Mouse (Mus musculus) CD4-positive, CD25-positive, alpha-beta regulatory T cell, adult 4 months (primary cell): ENCODE results near the gene Rps23. TPM values are rescaled to one million over a fixed set of nuclear protein-coding genes. Genes with fewer than 3 reads are reported as not detected.
"Not testable (repeated sequence)": the region's sequence is repeated elsewhere in the genome, so short reads cannot be mapped to it uniquely, and the experiment has no call there.

Experiments used
- ATAC-seq: one replicate; pipeline ENCODE4 v1.8.0; 2017
- polyA plus RNA-seq, 2 experiments: library from polyadenylated mRNA; unstranded; fragments of 100-300 nt; shearing (Covaris generic); gene quantifications; one replicate each; pipeline ENCODE4 v1.2.1; 2017

Rps23 gene
- 1,000 to 10,000 TPM; 1,115 to 1,300 TPM for polyA plus RNA-seq

DNA sequence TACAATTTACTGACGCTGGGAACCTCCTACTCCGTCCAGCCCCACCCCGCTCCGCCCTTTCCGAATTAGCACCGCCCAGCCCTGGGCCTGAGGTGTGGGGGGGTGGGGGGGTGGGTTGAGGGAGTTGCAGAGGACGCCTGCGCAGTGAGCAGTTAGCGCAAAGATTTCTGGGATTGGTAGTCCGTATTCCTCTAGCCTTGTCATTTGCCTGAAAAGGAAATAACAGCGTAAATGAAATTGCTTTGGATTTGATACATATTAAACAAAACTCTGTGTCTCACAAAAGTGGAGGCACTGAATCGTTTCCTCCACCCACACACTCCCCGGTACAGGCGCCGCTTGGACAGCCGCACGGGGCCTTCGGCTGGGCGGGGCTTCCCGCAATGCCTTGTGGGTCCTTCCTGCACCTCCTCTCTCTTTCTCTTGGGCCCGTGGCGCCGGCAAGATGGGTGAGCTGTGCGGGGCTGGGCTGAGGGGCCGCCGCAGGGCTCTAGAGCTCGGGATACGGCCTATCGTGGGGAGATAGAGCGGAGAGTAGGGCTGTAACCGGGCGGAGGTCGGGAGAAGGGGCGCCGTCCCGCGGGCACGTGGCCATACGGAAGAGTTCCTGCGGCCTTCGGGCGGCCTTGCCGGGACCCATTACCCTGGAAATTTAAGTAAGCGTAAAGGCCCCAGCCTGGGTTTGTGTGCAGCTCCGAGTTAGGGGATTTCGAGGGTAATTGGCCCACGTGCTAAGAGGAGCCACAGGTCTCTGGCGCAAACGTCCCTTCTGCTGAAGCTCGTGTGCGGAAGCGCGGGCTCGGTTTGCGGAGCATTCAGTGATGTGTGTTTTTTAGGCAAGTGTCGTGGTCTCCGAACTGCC is at the start of gene Rps23:
TSS of gene Rps23 (plus strand) at position 208 of the 862 bp plus-strand sequence.
- ATAC-seq, result peak; percentile 89

DNA sequence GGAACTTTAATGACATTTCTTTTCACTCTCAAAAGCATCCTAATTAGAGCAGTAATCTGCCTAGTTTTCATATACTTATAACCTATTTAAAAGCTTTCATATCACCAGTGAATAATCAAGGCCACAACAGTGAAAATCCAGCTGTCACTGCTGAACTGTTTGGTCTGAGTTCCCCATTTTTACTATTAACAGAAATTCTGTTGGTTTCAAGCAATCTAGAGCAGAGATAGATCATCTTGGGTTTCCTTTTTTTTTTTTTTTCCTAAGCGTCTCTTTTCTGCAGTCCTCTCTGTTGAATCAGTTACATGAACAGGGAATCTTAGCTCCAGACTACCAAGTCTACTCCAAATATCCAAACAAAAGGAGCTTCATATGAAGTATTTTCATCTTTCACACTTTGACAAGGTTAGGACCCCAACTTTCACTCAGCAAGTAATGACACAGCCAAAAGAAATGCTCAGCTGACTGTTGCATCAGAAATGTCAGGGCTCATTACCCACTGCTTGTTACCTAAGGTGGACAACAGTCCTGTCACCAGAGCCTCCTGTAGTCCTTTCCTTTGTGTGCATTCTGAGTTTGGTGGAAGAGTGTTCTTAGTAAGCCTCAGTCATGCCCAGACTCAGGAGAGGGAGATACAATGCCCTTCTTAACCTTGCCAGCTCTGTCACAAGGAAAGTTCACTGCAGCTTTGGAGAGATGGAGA is 40.9 kb upstream of the Rps23 start:
- ATAC-seq, result no peak

DNA sequence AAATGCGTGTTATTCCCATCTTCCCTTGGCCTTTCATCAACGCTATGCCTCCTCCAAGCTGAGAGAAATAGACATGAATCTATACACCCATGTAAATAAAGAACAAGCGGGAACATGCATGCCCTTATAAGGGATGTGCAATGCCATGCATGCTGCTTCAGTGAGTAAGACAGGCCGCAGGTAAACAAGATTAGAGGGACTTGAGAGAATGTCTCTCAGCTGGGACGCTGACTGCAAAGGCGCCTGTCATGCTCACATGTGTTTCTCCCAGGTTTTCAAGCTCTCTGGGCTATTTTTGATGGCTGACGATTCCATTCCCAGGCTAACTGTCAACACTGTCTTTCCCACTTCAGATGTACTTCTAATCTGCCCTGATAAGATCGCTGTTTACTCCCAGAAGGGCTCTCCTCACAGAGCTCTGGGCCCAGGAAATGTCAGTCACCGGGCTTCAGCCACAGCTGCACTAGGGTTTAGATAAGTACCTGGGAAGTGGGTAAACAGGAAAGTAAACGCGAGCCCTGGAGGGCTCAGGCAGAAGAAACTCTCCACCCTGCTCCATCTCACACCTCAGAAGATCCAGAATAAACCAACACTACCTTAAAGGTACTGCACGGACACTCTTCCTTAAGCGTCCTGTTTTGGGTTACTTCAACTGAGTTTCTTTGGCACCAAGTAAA is 36.8 kb upstream of the Rps23 start:
- peak; percentile 26 for ATAC-seq

DNA sequence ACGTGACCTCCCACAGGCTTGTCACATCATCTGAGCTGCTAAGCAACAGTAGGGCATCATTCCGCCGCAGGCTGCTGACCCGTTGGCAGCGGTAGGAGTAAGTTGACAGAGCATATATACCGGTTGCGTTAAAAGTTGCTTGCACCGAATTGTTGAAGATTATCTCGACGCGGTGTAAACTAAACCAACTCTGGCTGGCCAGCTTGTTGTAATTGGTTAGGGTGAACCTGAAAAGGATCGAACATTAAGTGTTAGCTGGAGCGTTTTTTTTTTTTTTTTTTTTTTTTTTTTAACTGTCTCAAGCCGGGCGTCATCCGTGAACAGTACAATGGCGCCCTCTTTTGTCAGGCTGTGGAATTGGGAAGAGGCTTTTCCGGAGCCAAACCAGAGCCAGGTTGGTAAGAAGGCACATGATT is 36.2 kb upstream of the Rps23 start:
- peak; percentile 81 for ATAC-seq

DNA sequence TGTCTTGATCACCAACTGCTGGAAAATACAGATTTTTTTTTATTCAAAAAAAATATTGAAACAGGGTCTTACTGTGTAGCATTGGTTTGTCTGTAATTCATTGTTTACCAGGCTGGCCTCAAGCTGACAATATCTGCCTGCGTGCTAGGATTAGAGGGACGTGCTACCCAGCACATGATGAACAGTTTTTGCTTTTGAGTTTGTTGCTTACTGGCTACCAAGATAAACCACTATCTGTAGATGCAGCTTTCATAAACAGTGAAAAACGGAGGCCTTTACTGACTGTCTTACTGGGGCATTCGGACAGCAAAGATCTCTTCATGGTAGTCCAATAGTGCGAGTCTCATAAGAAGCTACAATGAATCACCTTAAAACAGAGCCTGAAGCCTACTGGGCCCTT is 32.6 kb upstream of the Rps23 start:
- no peak for ATAC-seq

DNA sequence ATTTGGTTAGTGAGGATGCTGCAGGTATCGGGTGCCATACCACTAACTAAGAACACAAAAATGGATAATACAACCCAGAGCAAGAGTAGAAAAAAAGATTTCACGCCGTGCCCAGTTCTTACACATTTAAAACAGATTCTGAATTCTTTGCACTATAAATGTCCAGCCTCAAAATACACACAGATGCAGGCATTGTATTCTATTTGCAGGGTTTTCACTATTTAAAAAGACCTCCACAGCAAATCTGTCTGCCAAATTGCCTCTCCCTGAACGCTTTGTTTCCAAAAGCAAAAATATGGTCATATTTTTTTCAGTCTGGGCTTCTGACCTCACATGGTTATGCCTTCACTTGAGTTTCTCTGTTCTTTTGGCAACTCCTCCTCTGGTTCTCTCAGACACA is 27.9 kb upstream of the Rps23 start:
- ATAC-seq, result no peak

DNA sequence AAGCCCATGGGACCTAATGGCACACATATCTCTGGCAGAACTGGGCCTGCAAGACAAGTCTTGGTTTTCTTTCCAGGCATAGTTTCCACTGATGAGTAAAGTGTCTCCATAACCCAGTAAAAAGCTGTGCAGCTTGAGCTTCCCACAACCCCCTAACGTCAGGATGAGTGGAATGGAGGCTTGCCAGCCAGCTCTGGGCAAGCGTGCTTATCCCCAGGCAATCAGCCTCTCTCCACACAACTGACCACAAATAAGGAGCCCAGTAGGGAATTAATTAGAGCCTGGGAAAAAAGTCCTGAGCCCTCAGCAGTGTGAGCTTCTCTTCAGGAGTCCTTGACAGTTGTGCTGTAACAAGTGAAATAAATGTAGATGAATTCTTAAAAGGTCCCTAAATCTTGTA is 26.7 kb upstream of the Rps23 start:
- no peak for ATAC-seq

DNA sequence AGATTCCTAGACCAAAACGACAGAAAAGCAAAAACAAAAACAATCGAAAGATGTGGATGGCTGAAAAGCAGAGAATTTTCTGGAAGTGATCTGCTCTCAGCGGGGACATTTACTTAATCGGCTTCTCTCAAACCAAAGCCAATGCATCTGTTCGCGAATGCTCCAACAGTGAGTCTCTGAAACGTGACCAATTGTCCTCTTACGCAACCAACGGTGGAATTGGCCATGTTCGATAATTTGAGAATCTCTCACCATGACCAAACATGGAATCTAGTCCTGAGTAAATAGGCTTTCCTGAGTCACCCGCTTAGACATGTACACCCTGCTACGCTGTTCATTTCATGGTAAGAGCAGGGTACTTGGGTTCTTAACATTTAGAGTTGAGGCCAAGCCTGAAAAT is 25.9 kb upstream of the Rps23 start:
- ATAC-seq, result no peak

DNA sequence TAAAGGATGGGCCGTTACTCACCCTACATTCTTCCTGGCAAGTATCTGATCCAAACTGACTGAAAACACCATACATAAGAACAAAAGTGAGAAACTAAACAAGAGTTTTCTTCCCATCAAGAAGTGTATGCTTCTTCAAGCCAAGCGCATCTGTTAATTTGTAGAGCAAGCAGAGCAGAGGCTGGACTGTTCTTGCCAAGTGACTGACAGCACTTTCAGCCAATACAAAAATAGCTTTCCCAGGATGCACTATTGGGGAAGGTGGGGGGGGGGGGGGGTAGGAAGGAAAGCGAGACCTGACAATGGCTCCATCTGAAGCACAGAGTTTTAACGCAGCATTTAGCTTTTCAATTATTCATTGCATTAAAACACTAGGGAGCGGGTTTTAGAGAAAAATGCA is 17.6 kb upstream of the Rps23 start, which contains the start of gene Atp6ap1l:
TSS of gene Atp6ap1l (minus strand) at position 180 of the 400 bp plus-strand sequence.
- no peak for ATAC-seq

DNA sequence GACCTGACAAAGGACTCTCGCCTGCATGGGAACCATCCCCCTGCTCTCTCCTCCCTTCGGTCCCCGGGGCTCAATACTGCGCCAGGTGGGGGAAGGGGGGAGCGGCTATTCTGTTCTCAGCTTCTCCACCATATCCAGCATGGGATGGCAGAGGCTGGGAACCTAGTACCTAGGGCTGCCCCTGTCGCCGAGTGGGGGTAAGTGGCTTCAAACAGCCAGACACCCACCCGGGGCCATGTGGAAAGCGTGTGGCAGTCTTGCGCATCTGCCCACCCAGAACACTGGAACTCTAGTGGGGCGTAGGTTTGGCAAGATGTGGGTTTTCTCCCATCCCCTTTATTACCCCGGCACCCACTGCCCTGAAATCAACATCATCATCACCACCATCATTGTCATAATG is 15.4 kb upstream of the Rps23 start:
- no peak for ATAC-seq

DNA sequence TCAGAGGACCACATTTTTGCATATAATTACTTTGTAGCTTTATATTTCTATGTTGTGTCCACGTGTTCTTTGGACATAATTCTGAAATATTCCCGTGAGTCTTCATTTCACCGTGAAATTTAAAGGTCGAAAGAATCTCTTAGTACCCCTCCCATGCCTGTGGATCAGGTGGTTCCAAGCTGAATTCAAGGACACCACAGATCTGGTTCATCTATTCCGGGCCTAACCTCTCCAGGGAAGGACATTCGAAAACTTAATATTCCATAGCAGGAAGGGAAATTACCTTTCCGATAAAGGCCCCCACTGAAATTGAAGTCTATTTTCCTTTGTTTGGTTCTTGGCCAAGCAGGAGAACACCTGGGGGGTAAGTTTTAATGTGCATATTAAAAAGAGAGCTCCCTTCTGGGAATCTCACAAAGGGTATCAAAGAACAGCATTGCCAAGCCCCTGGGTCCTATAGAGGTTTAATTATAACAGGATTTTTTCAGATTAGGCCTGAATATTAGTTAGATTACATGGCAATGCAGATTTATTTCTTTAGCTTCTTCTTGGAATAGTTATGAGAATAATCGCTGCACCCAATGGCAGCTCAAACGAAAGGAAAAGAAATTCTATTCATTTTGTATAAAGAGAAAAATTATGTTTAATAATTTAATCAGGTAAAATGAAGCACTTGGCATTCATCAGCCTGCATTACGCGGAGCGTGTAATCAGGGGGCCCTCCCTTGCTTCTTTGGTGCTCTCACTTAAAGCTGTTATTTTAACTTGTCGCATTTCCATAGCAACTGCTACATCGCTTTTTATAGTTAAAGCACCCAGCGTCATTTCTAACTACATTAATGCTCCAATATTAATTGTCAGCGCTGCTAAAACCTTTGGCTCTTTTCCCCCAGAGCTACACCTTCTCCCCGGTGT is 9.7 kb upstream of the Rps23 start:
- no peak for ATAC-seq

DNA sequence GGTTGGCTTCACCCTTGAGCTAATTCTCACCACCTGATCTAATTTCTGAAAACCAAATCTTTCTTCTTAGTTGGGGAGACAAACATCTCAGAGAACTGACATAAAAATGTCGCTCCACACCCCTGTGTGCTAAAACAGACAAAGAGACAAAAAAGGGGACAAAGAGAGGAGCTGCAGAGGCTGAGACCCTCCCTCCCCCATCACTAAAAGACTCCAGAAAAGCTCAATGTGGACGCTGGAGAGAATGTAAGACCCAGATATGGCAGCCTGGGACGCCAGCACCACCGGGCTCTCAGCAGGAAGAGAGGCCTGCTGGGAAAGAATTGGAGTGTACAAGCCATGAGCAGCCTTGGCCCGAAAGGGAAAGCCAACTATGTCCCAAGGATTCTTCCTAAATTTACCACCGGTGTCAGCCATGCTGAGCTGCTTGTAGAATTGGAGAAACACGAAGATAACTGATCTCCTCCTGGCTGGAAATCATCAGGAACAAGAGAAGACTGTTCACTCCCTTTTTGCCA is 9.0 kb upstream of the Rps23 start:
- no peak for ATAC-seq

DNA sequence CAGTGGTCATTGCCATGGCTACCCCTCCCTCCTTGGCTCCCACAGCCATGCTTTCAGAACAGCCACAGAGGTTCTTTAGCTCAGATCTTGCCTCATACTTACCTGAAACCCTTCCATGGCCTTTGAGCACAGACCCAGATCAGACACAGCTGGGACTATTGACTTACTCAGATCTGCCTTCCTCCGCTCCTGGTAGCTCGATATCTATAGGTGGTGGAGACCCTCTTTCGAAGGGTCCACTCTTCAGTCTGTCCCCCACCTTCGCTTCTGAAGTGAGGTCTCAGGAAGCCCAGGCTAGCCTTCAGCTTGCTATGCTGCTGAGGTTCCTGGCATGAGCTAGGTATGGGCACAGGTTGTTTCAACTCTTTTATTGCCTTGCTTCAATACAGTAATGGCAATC is 8.0 kb upstream of the Rps23 start:
- ATAC-seq, result no peak

DNA sequence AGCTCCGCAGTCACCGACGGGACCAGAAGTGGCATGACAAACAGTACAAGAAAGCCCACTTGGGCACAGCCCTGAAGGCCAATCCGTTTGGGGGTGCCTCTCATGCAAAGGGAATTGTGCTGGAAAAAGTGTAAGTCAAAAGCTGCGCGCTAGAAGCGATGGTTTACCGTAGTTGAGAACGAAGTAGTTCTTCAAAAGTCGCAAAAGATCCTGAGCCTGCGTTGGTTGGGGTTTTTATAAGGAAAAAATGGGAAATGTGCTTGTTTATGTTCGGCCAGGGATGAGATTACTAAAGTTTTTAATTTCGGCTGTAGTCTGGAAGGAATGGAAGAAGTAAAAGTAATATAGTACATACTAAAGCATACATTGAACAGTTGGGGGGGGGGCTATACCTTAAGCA is 859 bp downstream of the Rps23 start:
- ATAC-seq, result not testable (repeated sequence)

DNA sequence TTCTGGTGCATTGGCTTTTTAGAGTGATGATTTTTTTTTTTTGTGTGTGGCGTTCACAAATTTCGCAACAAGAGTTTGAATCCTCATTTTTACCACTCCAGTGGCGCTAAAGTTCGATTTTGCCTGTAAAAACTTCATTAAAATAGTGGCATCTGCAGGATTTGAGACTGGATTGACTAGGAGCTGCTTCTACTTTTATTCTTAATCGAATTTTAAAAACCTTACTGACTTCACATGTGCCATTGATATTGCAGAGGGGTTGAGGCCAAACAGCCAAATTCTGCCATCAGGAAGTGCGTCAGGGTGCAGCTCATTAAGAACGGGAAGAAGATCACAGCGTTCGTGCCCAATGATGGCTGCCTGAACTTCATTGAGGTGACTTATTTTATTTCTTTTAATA is 1.3 kb downstream of the Rps23 start:
- ATAC-seq, result no peak

DNA sequence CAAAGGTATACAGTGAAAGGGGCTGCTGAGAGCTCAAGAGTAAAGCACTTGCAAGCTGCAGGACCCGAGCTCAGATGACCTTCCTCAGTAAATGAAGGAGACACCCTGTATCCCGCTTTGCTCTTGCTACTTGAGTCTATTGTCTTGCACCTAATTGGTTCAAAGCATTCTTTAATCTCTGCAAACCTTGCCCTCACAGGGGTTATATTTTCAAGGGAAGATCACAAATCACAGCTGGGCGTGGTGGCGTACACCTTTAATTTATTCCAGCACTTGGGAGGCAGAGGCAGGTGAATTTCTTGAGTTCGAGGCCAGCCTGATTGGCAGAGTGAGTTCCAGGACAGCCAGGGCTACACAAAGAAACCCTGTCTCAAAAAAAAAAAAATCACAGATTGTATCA is 2.4 kb downstream of the Rps23 start:
- ATAC-seq, result no peak

DNA sequence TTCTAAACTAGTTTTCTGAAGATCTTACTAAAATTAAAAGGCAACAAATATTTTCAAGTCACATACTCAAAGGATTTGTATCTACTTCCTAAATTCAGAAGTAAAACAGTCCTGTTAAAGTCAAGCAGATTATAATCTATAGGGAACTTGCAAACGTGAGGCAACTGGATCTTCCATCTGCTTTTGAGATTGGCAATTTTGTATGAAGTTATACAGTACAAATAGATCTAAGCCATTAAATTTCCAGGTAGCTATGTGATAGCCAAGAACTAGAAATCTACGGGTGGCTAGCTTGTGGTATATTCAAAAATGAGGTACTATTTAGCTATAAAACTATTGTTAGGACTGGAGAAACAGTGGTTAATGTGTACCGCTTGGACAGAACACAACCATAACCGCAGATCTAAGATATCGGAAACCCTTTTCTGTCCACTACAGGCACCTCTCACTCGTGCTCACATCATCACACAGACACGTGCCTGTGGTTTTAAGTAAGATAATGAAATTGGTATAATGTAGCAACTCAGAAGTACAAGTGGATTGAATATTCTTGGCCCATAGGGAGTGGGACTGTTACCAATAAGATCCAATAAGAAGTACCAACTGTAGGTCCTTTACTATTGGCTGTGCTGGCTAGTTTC is 3.5 kb downstream of the Rps23 start:
- no peak for ATAC-seq

DNA sequence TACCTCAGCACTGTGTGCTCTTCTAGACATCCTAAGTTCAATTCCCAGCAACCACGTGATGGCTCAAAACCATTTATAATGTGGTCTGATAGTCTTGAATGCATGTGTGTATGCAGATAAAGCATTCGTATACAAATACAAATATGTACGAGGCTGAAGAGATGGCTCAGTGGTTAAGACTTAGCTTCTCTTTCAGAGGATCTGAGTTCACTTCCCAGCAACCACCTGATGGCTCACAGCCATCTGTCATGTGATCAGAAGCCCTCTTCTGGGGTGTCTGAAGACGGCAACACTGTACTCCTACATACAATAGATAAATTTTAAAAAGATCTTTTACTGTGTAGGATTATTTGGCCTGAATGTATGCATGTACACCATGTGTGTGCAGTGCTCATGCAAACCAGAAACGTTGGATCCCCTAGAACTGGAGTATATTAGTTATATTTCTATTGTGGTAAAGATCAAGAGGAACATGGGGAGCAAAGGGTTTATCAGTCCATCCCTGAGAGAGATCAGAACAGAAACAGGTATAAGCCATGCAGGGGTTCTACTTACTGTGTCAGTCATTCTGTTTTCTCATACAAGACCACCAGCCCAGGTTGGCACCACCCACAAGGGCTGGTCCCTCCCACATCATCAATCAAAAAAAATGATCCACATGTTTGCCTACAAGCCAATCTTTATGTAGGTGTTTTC is 4.3 kb downstream of the Rps23 start:
- ATAC-seq, result no peak

DNA sequence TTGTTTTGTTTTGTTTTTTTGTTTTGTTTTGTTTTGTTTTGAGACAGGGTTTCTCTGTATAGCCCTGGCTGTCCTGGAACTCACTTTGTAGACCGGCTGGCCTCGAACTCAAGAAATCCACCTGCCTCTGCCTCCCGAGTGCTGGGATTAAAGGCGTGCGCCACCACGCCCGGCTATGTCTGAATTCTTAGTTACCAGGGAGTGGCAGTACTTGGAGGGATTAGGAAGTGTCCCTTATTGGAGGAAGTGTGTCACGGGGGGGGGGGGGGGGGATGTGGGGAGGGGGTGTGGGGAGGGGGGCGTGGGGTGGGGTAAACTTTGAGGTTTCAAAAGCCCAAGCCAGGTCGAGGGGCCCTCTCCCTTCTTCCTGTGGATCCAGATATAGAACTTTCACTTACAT is 5.5 kb downstream of the Rps23 start:
- ATAC-seq, result not testable (repeated sequence)

DNA sequence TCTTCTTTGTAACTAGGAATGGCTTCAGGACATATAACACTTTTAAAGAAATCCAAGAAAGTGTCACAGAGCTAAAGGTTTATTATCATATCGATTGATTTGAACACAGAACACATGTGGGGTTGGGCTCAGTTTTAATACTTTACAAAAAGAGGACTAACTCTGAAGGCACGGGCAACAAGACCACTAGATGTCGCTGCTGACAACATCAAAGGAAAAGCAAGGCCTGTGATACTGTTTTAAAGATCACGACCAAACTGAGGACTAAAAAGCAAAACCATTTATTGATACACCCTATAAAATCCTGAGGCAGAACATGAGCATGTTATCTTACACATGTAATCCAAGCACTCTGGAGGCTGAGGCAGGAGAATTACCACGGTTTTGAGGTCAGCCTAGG is 7.1 kb downstream of the Rps23 start:
- peak; percentile 85 for ATAC-seq

DNA sequence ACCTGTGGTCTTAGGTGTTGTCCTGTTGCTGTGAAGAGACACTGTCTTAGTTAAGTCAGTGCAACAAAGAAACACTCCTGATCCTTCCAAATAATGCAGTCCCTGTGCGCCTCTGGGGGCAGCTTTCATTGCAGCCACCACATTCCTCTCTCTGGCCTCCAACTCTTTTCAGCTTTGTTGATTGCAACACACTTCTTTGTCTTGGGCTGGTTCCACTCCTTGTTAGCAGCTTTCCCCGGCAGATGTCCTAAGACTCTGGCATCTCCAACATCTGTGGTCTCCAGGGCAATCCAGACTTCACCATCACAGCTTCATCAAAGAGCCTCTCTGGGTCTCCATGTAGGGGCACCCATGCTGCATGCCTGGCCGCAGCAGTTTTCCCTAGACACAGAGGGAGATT is 10.5 kb downstream of the Rps23 start:
- ATAC-seq, result no peak
